Mouse (Mus musculus): Measurements from ENCODE around the gene Tuba1c. TPM values are rescaled to one million over a fixed set of nuclear protein-coding genes. Genes with fewer than 3 reads are reported as not detected.

Gene Tuba1c
- polyA plus RNA-seq, 1 experiment from 2014 or later, result 144 TPM

DNA sequence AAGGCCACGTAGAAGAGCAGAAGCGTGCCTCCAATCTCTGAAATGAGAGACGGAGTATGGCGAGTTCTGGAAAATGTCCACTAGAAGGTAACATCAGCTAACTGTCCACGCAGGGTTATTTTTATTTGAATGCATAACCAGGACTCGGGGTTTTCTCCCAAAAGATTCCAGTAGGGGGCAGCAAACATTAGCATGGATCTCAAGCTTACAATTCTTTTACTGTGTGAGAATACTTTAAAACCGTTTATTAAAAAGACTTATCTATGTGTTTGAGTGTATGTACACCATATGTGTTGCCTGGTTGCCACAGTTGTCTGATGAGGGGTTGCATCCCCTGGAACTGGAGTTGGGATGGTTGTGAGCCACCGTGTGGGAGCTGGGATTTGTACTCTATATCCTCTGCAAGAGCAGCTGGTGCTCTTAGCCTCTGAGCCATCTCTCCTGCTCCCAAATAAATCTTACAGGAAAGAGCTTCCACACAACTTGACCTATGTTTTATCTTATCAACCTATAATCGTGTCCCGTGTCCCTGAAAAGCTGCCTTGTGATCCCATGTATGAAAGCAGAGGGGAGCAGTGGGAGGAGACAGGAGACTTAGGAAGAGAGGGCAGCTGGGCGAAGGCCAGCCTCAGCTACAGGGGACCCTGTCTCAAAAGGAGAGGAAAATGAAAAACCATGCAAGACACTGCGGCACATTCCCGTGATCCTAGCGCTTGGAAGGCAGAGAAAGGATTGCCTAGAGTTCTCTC is 29.0 kb upstream of the Tuba1c start:
- Histone ChIP-seq H3K36me3 (replicated peaks) (no peaks in the 10 kb centered on the region), H3K4me3 (peak overlapping the region; percentile 46), H3K27me3 (replicated peaks; ENCODE audit: low read depth, poor library complexity, severe bottlenecking) (peaks cover 14% of the 10 kb centered on the region), H3K4me1 (peaks cover 36% of the 10 kb centered on the region), H3K27ac (replicated peaks) (peak overlapping the region; percentile 63; the same call in 1 of the 2 replicates), H3K9me3 (no peaks in the 10 kb centered on the region)
- 45% methylated on average over 14 of the region's 14 CpGs for WGBS
- peak; percentile 57 for DNase-seq (ENCODE audit: low spot score)

DNA sequence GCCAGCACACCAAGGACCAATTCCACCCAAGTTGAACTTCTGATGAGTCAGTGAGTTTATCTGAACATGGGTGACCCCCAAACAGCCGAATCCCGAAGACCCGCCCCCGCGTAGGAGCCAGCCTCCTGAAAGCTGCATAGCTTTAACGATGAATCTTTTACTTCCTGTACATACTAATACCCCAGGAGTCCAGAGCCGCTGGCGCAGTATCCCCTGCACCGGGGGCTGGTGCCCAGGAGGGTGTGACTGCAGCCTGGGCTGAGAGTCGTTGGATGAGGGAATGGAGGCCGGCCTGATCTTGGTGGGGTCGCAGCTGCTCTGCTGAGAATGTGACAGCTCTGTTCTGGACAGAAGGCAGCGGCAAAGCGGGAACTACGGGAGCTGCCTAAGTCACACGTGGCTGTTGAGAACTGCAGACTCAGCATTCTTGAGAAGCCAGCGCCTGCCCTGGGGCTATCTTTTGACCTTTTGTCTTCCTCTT is 28.2 kb upstream of the Tuba1c start:
- H3K27ac ChIP-seq (replicated peaks), result peak overlapping the region; percentile 63
- peak overlapping the region; percentile 46 for H3K4me3 ChIP-seq
- H3K9me3 ChIP-seq, result no peaks in the 10 kb centered on the region
- H3K36me3 ChIP-seq (replicated peaks), result no peaks in the 10 kb centered on the region
- peak; percentile 57 for DNase-seq (ENCODE audit: low spot score)
- WGBS, result 14% methylated on average over 17 of the region's 17 CpGs
- peaks cover 36% of the 10 kb centered on the region for H3K4me1 ChIP-seq
- peaks cover 14% of the 10 kb centered on the region for H3K27me3 ChIP-seq (replicated peaks; ENCODE audit: low read depth, poor library complexity, severe bottlenecking)

- no peaks in the 10 kb centered on the region for H3K36me3 ChIP-seq (replicated peaks)
- H3K4me1 ChIP-seq, result peaks cover 23% of the 10 kb centered on the region
- no peaks in the 10 kb centered on the region for H3K9me3 ChIP-seq
- H3K4me3 ChIP-seq, result no peak overlapping the region
- no peak overlapping the region for H3K27ac ChIP-seq (replicated peaks)
- H3K27me3 ChIP-seq (replicated peaks; ENCODE audit: low read depth, poor library complexity, severe bottlenecking), result peaks cover 14% of the 10 kb centered on the region
- 93% methylated on average over 5 of the region's 5 CpGs for WGBS
- DNase-seq (ENCODE audit: low spot score), result no peak
Observed at GRCm38 (mm10) chr15:99003600-99003999, 26.1 kb upstream of the Tuba1c start.

GRCm38 (mm10) chr15:99008801-99009241 is 20.9 kb upstream of the Tuba1c start:
- 73% methylated on average over 6 of the region's 6 CpGs for WGBS
- no peaks in the 10 kb centered on the region for H3K27me3 ChIP-seq (replicated peaks; ENCODE audit: low read depth, poor library complexity, severe bottlenecking)
- 0 out of 2 replicates have a peak, but pooled peaks cover 5% of the 10 kb centered on the region for H3K4me1 ChIP-seq
- no peak for DNase-seq (ENCODE audit: low spot score)
- no peaks in the 10 kb centered on the region for H3K36me3 ChIP-seq (replicated peaks)
- no peak overlapping the region for H3K27ac ChIP-seq (replicated peaks)
- no peak overlapping the region for H3K4me3 ChIP-seq
- H3K9me3 ChIP-seq, result no peaks in the 10 kb centered on the region

- Histone ChIP-seq H3K36me3 (replicated peaks) (no peaks in the 10 kb centered on the region), H3K4me3 (no peak overlapping the region), H3K4me1 (0 out of 2 replicates have a peak, but pooled peaks cover 5% of the 10 kb centered on the region), H3K27me3 (replicated peaks; ENCODE audit: low read depth, poor library complexity, severe bottlenecking) (no peaks in the 10 kb centered on the region), H3K27ac (replicated peaks) (no peak overlapping the region), H3K9me3 (no peaks in the 10 kb centered on the region)
- no peak for DNase-seq (ENCODE audit: low spot score)
- 87% methylated on average over 2 of the region's 2 CpGs for WGBS
Observed at GRCm38 (mm10) chr15:99010896-99011295, 18.8 kb upstream of the Tuba1c start.

GRCm38 (mm10) chr15:99011946-99012345 is 17.7 kb upstream of the Tuba1c start:
- Histone ChIP-seq H3K4me1 (0 out of 2 replicates have a peak, but pooled peaks cover 5% of the 10 kb centered on the region), H3K27ac (replicated peaks) (no peak overlapping the region), H3K4me3 (no peak overlapping the region), H3K36me3 (replicated peaks) (no peaks in the 10 kb centered on the region), H3K9me3 (no peaks in the 10 kb centered on the region), H3K27me3 (replicated peaks; ENCODE audit: low read depth, poor library complexity, severe bottlenecking) (no peaks in the 10 kb centered on the region)
- no peak for DNase-seq (ENCODE audit: low spot score)
- 82% methylated on average over 3 of the region's 3 CpGs for WGBS

GRCm38 (mm10) chr15:99014496-99015030 is 15.1 kb upstream of the Tuba1c start:
- no peaks in the 10 kb centered on the region for H3K9me3 ChIP-seq
- H3K4me1 ChIP-seq, result peaks cover 27% of the 10 kb centered on the region
- H3K36me3 ChIP-seq (replicated peaks), result no peaks in the 10 kb centered on the region
- no peak overlapping the region for H3K27ac ChIP-seq (replicated peaks)
- DNase-seq (ENCODE audit: low spot score), result no peak
- no peak overlapping the region for H3K4me3 ChIP-seq
- peaks cover 17% of the 10 kb centered on the region for H3K27me3 ChIP-seq (replicated peaks; ENCODE audit: low read depth, poor library complexity, severe bottlenecking)
- WGBS, result 75% methylated on average over 9 of the region's 9 CpGs

DNA sequence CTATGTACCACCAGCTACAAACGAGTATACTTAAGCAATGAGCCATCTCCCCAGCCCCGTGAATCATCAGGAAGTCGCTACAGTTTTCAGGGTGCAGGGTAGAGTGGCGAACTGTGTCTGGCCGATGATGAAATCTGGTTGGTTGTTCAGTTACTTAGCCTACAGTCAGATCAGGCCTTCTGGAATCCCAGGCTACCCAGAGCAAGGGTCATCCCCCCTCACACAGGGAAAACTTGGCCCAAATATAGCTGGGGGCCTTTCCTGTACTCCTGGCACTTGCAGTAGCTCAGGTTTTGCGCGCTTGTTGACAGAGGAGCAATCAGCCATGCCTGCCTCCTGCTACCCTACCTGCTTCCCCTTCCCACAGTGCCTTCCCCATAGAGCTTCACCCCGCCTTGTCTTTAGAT is 12.3 kb upstream of the Tuba1c start:
- Histone ChIP-seq H3K27me3 (replicated peaks; ENCODE audit: low read depth, poor library complexity, severe bottlenecking) (peaks cover 17% of the 10 kb centered on the region), H3K36me3 (replicated peaks) (no peaks in the 10 kb centered on the region), H3K4me1 (peaks cover 24% of the 10 kb centered on the region), H3K4me3 (no peak overlapping the region), H3K9me3 (peaks cover 5% of the 10 kb centered on the region; the same call in 1 of the 2 replicates), H3K27ac (replicated peaks) (peak overlapping the region; percentile 35; the same call in 1 of the 2 replicates)
- 77% methylated on average over 8 of the region's 8 CpGs for whole genome bisulfite sequencing
- no peak for DNase-seq (ENCODE audit: low spot score)

DNA sequence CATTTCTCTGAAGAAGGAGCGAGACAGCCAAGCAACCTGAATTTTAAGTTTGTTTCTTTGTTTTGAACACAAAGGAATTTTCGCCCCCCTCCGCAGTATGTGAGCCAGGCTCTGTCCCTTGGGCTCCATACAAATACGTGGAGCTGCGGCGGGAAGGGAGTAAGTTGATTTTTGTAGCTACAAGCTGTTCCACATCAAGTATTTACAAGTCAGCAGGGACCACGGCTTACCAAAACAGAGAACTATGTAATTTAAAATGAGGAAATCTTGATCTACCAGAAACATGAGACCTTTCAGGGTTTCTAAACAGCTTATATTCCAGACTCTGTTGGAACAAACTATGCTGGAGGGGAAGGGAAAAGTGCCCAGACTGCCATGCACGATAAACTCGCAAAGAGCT is 11.7 kb upstream of the Tuba1c start:
- Histone ChIP-seq H3K4me1 (peaks cover 22% of the 10 kb centered on the region), H3K9me3 (peaks cover 5% of the 10 kb centered on the region; the same call in 1 of the 2 replicates), H3K27me3 (replicated peaks; ENCODE audit: low read depth, poor library complexity, severe bottlenecking) (peaks cover 17% of the 10 kb centered on the region), H3K27ac (replicated peaks) (peak overlapping the region; percentile 35; the same call in 1 of the 2 replicates), H3K4me3 (no peak overlapping the region), H3K36me3 (replicated peaks) (no peaks in the 10 kb centered on the region)
- 74% methylated on average over 9 of the region's 9 CpGs for WGBS
- no peak for DNase-seq (ENCODE audit: low spot score)

DNA sequence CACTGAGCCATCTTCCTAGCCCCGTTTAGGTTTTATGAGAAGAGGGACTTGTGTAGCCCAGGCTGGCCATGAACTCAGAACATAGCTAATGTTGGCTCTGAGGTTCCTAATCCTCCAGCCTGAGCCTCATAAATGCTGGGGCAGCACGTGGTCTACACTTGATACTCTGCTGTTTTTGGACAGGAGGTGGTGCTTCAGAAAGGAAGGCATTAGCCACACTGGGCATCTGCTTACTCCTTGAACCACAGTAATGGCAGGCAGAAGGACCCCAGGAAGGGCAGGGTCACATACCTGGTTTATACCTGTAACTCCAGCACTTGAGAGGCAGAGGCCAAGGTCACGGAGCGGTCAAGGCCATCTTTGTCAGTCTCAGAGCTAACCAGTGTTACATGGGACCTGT is 11.1 kb upstream of the Tuba1c start:
- Histone ChIP-seq H3K36me3 (replicated peaks) (no peaks in the 10 kb centered on the region), H3K9me3 (peaks cover 5% of the 10 kb centered on the region; the same call in 1 of the 2 replicates), H3K4me1 (peaks cover 22% of the 10 kb centered on the region), H3K27me3 (replicated peaks; ENCODE audit: low read depth, poor library complexity, severe bottlenecking) (peaks cover 17% of the 10 kb centered on the region), H3K4me3 (no peak overlapping the region), H3K27ac (replicated peaks) (peak overlapping the region; percentile 24; the same call in 1 of the 2 replicates)
- 88% methylated on average over 4 of the region's 4 CpGs for WGBS
- DNase-seq (ENCODE audit: low spot score), result no peak

GRCm38 (mm10) chr15:99019436-99019835 is 10.3 kb upstream of the Tuba1c start:
- H3K9me3 ChIP-seq, result peaks cover 5% of the 10 kb centered on the region; the same call in 1 of the 2 replicates
- peaks cover 22% of the 10 kb centered on the region for H3K4me1 ChIP-seq
- DNase-seq (ENCODE audit: low spot score), result no peak
- 61% methylated on average over 8 of the region's 8 CpGs for WGBS
- no peaks in the 10 kb centered on the region for H3K36me3 ChIP-seq (replicated peaks)
- peaks cover 17% of the 10 kb centered on the region for H3K27me3 ChIP-seq (replicated peaks; ENCODE audit: low read depth, poor library complexity, severe bottlenecking)
- no peak overlapping the region; the same call in 1 of the 2 replicates for H3K4me3 ChIP-seq
- H3K27ac ChIP-seq (replicated peaks), result no peak overlapping the region

DNA sequence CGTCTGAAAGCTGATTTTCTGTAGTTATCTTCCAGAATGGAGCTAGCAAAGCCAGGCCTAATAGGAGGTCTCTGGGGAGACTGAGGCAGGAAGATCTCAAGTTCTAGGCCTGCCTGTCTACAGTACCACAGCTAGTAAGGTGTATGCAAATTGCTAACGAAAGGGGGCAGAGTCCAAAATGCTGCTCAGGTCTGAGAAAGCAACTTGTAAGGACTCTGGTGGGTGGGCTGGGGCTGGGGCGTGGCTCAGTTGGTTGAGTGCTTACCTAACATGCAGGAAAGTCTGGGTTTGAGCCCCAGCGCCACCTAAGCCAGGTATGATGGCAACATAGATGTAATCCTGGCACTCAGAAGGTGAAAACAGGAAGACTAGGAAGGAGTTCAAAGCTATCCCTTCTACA is 9.5 kb upstream of the Tuba1c start:
- Histone ChIP-seq H3K27me3 (replicated peaks; ENCODE audit: low read depth, poor library complexity, severe bottlenecking) (peaks cover 17% of the 10 kb centered on the region), H3K4me1 (peaks cover 22% of the 10 kb centered on the region), H3K4me3 (no peak overlapping the region), H3K9me3 (peaks cover 5% of the 10 kb centered on the region; the same call in 1 of the 2 replicates), H3K36me3 (replicated peaks) (no peaks in the 10 kb centered on the region), H3K27ac (replicated peaks) (no peak overlapping the region)
- DNase-seq (ENCODE audit: low spot score), result no peak
- WGBS, result 92% methylated on average over 4 of the region's 4 CpGs

Data from embryonic facial prominence, embryonic 10.5 days (tissue).